25 mouse cellular contexts compared by ENCODE assay signal in the genomic region with DNA sequence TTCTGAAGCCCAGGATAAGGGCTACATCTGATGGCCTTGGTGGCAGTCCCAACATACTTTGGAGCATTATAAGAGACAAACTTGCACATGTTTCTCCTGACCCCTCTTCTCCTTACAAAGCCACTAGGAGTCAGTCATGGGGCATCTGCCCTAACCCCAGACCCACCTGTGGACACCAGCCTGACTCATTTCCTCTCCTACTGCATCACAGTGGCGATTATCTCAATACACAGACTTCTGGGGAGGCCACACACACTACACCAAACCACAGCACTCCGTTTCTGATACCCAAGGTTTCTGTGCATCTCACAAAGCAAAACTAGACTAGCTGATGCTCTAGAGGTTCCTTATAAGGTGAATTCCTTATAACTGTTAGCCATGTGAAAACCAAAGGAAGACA.
DNase-seq lines count a peak whose midpoint lies in the region; ATAC-seq and TF ChIP-seq lines count a peak whose summit lies in the region.
"Had no signal": no experiment of that assay in that cellular context is flagged by ENCODE, and none has a peak within 500 bp of the region (broad histone marks: within the 10 kb centered on the region; RNA-seq: fewer than 3 reads in every experiment).

No protein-coding gene starts in this region.

- H3K4me3 ChIP-seq in MEL (ENCODE audit: control insufficient read depth in 1 of 2, insufficient read depth in 1 of 2, low read depth in 2 of 2, low read length in 2 of 2), result peak overlapping the region; percentile 45 to 52
- H3K4me3 ChIP-seq in liver, embryonic 13.5 days (replicated peaks), result peak overlapping the region; percentile 30; the same call in 1 of the 2 replicates
- peak overlapping the region; percentile 84 for H3K4me3 ChIP-seq in megakaryocyte, embryonic 14.5 days (replicated peaks)
- H3K4me3 ChIP-seq: forebrain, embryonic 12.5 days; hindbrain, embryonic 10.5 days; layer of hippocampus, adult 2 months; myocyte; neural tube, embryonic 13.5 days had no signal

- peaks cover 0 to 16% of the 10 kb centered on the region in 2 experiments; a peak in 2 of 4 replicates for H3K36me3 ChIP-seq in MEL (ENCODE audit: control insufficient read depth in 1 of 2, insufficient read depth in 2 of 2, low read length in 2 of 2)
- H3K36me3 ChIP-seq in liver, embryonic 13.5 days, result 0 out of 2 replicates have a peak, but pooled peaks cover 3% of the 10 kb centered on the region
- H3K36me3 ChIP-seq in megakaryocyte, embryonic 14.5 days (replicated peaks; ENCODE audit: low read length), result peaks cover 31% of the 10 kb centered on the region

- H3K27me3 ChIP-seq in MEL (ENCODE audit: control insufficient read depth in 1 of 2, insufficient read depth in 2 of 2, low read length in 2 of 2), result no peaks in the 10 kb centered on the region
- H3K27me3 ChIP-seq in liver, embryonic 13.5 days, result no peaks in the 10 kb centered on the region
- H3K27me3 ChIP-seq in megakaryocyte, embryonic 14.5 days (replicated peaks), result peaks cover under 1% of the 10 kb centered on the region
- H3K27me3 ChIP-seq: forebrain, embryonic 12.5 days; neural tube, embryonic 13.5 days had no signal

- TF ChIP-seq POLR2A in MEL (IDR thresholded peaks at IDR 0.05; ENCODE audit: control insufficient read depth in 1 of 2, insufficient read depth in 1 of 2, low read depth in 1 of 2, low read length in 2 of 2, poor library complexity in 1 of 2), result no peak

- WGBS in liver, embryonic 13.5 days (ENCODE audit: insufficient replicate concordance), result 13% methylated on average over 2 of the region's 2 CpGs

- DNase-seq in MEL (ENCODE audit: low read depth, low spot score), result peak; percentile 74
- peak; percentile 38 for DNase-seq in c-Kit-positive CD71-negative TER-119-negative erythroid progenitor cells, embryonic 14.5 days (ENCODE audit: low read depth)
- no peak for DNase-seq in liver, embryonic 13.5 days
- no peak for DNase-seq in urinary bladder, postnatal 4 days (ENCODE audit: low spot score in 2 of 2)
- DNase-seq in adrenal gland, adult 18-20 months (ENCODE audit: low spot score in 2 of 2), result no peak
- no peak for DNase-seq in gastrocnemius, postnatal 10 days
- DNase-seq: adrenal gland, postnatal 36 days; cerebellum, adult 11-12 months; cerebellum, postnatal 10 days; heart, adult 11 months; kidney, postnatal 25 days; lung, adult 18-20 months; lung, postnatal 10 days; retina, postnatal 1 day; right cerebral cortex, postnatal 25 days; spleen, adult 18-20 months; thymus, postnatal 36 days had no signal

- H3K9me3 ChIP-seq in MEL (replicated peaks; ENCODE audit: insufficient read depth, low read length), result no peaks in the 10 kb centered on the region
- no peaks in the 10 kb centered on the region for H3K9me3 ChIP-seq in liver, embryonic 13.5 days (replicated peaks)
- no peaks in the 10 kb centered on the region for H3K9me3 ChIP-seq in megakaryocyte, embryonic 14.5 days
- H3K9me3 ChIP-seq: forebrain, embryonic 12.5 days; hindbrain, embryonic 10.5 days; neural tube, embryonic 13.5 days had no signal

- H3K4me1 ChIP-seq in MEL (ENCODE audit: control insufficient read depth in 1 of 2, insufficient read depth in 2 of 2, low read length in 2 of 2), result peaks cover 4 to 28% of the 10 kb centered on the region in 2 experiments
- peaks cover 47% of the 10 kb centered on the region for H3K4me1 ChIP-seq in liver, embryonic 13.5 days (replicated peaks)
- peaks cover 91% of the 10 kb centered on the region for H3K4me1 ChIP-seq in megakaryocyte, embryonic 14.5 days
- H3K4me1 ChIP-seq: forebrain, embryonic 12.5 days; hindbrain, embryonic 10.5 days had no signal

- no peak for TF ChIP-seq RAD21 in MEL (IDR thresholded peaks at IDR 0.05; ENCODE audit: low read depth, low read length)

- H3K4me2 ChIP-seq in liver, embryonic 13.5 days, result peak overlapping the region; percentile 61
- H3K4me2 ChIP-seq: forebrain, embryonic 12.5 days; neural tube, embryonic 13.5 days had no signal

- peak overlapping the region; percentile 86 for H3K27ac ChIP-seq in MEL (ENCODE audit: control insufficient read depth, low read depth, low read length)
- peak overlapping the region; percentile 79 for H3K27ac ChIP-seq in liver, embryonic 13.5 days
- H3K27ac ChIP-seq: forebrain, embryonic 12.5 days; hindbrain, embryonic 10.5 days; layer of hippocampus, adult 2 months; neural tube, embryonic 13.5 days had no signal

- peak; percentile 77 for ATAC-seq in liver, embryonic 13.5 days (ENCODE audit: low read depth)
- ATAC-seq: intestine, embryonic 16.5 days; midbrain, embryonic 16.5 days had no signal

- peak; percentile 84 to 90 for TF ChIP-seq EP300 in MEL (IDR thresholded peaks at IDR 0.05; ENCODE audit: low read depth in 1 of 2, low read length in 2 of 2)

- H3K79me2 ChIP-seq in MEL (ENCODE audit: control insufficient read depth, insufficient read depth, low read length, poor library complexity), result no peaks in the 10 kb centered on the region

- peak overlapping the region; percentile 50 for H3K9ac ChIP-seq in MEL (ENCODE audit: control insufficient read depth, low read depth, low read length, poor library complexity, severe bottlenecking)
- 0 out of 2 replicates have a peak overlapping the region, but pooled peaks have one; percentile 9 for H3K9ac ChIP-seq in liver, embryonic 13.5 days
- H3K9ac ChIP-seq: forebrain, embryonic 12.5 days; neural tube, embryonic 13.5 days had no signal

- peak in 1 of 3 experiments; percentile 28; a peak in 1 of 6 replicates for TF ChIP-seq CTCF in MEL (IDR thresholded peaks at IDR 0.05 in 2 of 3, conservative IDR thresholded peaks at IDR 0.05 in 1 of 3; ENCODE audit: control insufficient read depth in 1 of 3, insufficient read depth in 1 of 3, low read depth in 2 of 3, low read length in 3 of 3, poor library complexity in 1 of 3, severe bottlenecking in 1 of 3)

TF ChIP-seq in MEL, 35 proteins besides CTCF, POLR2A, EP300 and RAD21:
- TF ChIP-seq MYB (IDR thresholded peaks at IDR 0.05; ENCODE audit: low read depth, low read length) (peak; percentile 50; the same call in 1 of the 2 replicates), ELF1 (IDR thresholded peaks at IDR 0.05; ENCODE audit: low read depth, low read length) (no peak), GATA1 (IDR thresholded peaks at IDR 0.05; ENCODE audit: low read depth, low read length) (peak; percentile 66), NRF1 (IDR thresholded peaks at IDR 0.05; ENCODE audit: insufficient read depth, low read depth, low read length, poor library complexity, severe bottlenecking) (no peak), TCF12 (IDR thresholded peaks at IDR 0.05; ENCODE audit: low read depth, low read length) (peak; percentile 90), USF1 (IDR thresholded peaks at IDR 0.05; ENCODE audit: low read depth, low read length) (no peak), RCOR1 (IDR thresholded peaks at IDR 0.05; ENCODE audit: low read depth, low read length) (peak; percentile 82), JUND (IDR thresholded peaks at IDR 0.05; ENCODE audit: low read depth, low read length) (no peak), UBTF (IDR thresholded peaks at IDR 0.05; ENCODE audit: borderline replicate concordance, insufficient read depth, low read depth, low read length) (no peak), TAL1 (IDR thresholded peaks at IDR 0.05; ENCODE audit: low read length) (peak; percentile 83), ETS1 (IDR thresholded peaks at IDR 0.05; ENCODE audit: low read depth, low read length) (peak; percentile 74)

Comparison
In these comparisons a context has a peak if more than half of its experiments do, and no peak if none do; other contexts are left out.
1. DNase-seq: peak in MEL (single experiment) and c-Kit-positive CD71-negative TER-119-negative erythroid progenitor cells, embryonic 14.5 days (single experiment); none in liver, embryonic 13.5 days (single experiment), urinary bladder, postnatal 4 days (0 of 2), adrenal gland, adult 18-20 months (0 of 2) and gastrocnemius, postnatal 10 days (single experiment).
2. H3K4me3 ChIP-seq: peak in every context shown above with its lines; median percentile 84 in megakaryocyte, embryonic 14.5 days; 48 in MEL; 30 in liver, embryonic 13.5 days.